Mouse (Mus musculus) urinary bladder, postnatal 14 days (tissue): ENCODE measurements at regions not wholly inside any gene's neighbourhood (a gene's known extent, or its start where the extent isn't known, plus 50 kb on each side); places are given as distances from the start of the nearest gene placed in this dataset.
"Not testable (repeated sequence)": the region's sequence is repeated elsewhere in the genome, so short reads cannot be mapped to it uniquely, and the experiment has no call there.

ENCODE experiments used
- DNase-seq: peaks from one replicate; pipeline ENCODE4 v3.0.0; 2021; ENCODE audit warnings: low spot score

DNA sequence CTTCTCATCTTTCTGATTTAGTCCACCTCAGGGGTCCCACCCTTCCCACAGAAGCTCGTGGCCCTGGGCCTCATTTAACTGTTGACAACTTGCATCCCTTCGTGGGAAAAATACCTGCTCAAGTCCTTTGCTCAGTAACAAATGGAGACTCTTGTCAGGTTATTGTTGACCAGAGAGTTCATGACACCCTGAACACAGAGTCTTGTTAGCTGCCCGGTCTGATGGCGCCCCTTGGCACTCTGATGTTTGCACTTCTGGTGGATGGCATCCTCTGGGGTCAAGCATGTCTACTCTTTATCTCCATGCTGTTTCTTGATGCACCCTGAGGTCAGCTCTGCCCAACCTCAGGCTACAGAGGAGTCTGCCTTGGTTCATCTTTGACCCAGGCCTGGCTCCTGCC lies 157.6 kb upstream of the Trpc7 start:
- no peak for DNase-seq

DNA sequence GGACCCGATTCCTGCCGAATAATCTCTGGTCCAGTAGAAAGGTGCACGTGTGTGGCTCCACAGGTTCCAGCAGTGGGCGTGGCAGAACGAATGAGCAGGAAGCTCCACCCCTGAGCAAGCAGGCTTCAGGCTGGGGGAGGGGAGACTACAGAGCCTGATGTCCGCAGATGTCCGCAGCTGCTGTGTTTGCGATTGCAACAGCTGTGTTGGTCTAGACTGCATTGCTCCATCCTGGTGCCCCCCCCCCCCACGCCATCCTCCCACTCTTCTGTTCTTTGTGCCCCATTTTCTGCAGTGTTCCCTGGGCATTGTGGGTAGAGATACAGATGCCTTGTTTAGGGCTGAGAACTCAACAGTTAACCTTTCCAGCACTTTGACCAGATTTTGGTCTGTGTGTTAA lies 150.3 kb upstream of the Trpc7 start:
- peak; percentile 7 for DNase-seq

DNA sequence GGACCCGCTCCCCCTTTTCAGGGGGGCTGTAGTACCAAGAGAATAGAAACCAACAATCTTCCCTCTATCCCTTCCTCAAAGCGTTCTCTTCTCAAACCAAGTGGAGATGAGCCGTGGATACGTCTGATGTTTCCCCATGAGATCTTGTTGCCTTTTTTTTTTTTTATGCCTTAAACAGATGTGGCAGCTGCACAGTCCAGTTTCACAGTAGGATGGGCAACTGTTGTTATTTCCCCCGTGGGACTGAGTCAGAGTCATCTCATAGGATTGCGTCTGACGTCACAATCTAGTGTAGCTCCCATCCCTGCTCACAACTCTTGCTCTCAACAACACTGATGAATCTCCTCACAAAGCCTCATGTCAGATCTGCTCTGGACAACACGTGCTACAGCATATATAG lies 148.7 kb upstream of the Trpc7 start:
- DNase-seq: no peak

DNA sequence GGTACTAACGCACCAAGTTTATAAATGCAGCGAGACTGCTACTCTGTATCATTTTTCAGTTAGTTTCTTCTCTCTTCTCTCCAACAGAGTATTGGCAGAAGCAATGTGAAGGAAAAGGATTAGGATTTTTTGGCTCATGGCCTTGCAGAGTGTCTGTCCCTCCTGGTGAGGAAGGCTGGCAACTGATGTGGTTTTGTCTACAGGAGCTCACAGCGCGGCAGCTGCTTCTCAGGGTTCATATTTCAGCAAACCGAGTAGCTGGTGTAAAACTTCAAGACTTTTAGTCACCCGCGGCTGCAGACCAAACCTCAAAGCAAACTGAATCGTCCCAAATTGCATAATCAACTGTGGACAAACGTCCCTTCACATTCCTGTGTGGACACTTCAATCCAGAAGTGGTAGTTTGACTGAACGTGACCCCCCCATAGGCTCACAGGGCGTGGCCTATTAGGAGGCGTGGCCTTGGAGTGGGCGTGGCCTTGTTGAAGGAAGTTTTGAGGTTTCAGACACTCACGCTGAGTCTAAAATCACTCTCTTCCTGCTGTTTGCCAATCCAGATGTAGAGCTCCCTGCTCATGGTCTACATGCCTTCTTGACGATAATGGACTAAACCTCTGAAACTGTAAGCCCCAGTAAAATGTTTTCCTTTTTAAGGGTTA lies 147.7 kb upstream of the Trpc7 start:
- DNase-seq: no peak

DNA sequence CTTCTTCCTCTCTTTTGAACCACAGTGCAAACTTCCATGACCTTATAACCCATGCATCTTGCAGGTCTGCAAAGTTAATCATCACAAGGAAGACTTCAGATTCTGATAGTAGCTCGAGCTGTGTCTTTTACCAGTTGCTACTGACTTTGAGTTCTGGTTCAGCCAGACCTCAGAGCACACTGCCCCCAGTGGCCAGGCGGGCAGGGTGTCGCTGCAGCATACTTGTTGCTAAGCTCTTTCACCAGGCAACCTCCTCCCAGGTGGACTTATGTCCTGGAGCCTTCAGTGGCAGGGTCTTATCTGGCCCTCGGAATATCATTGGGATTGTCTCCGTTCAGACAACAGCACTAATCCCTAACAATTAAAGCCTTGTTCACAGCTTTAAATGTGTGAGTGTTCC lies 146.7 kb upstream of the Trpc7 start:
- no peak for DNase-seq

DNA sequence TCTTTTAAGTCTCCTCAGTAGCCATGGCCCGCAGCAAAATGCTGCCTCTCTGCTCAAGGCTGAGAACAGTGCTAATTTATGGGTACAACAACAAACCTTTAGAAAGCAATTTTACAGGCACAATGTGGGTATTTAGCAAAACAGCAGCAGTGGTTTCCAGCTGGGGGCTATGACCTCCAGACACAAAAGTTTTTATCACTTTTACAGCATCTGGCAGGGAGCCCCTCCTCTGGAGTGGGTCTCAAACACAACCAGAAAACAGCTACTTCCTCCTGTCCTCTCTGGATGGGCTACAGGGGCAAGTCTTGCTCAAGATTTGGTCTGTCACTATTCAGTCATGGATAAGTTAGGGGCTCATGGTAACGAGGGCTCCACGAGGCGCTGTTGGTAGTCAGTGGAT lies 137.1 kb upstream of the Trpc7 start:
- no peak for DNase-seq

DNA sequence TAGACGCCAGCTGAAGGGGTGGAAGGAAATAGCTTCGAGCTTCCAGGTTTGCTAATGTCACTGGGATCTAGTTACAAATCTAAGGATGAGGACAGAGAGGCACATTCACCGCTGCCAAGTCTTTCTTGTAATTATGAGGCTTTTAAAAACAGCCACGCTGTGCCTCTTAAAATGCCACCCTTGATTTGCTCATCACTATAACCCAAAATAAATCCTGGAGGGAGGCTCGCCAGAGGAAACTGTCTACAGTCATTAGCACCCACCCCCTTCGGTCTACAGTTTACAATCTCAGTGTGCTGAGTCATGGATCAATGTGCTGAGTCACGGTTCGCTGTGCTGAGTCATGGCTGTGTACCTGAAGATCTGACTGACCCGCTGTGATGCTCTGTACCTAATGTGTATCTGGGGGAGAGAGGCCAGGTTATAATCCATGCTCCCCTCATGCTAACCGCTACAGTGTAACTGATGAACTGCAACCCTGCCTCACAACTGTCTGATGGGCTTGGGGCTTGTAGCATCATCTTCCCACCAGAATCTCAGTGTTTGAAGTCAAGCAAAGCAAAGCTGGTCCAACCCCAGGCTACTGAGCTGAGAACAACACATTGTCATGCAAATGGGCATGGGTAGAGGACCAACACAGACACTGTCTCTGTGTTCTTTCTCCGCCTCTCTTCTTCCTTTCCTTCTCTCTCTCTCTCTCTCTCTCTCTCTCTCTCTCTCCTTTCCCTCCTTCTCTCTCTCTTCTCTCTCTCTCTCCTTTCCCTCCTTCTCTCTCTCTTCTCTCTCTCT lies 122.0 kb upstream of the Trpc7 start:
- no peak for DNase-seq

DNA sequence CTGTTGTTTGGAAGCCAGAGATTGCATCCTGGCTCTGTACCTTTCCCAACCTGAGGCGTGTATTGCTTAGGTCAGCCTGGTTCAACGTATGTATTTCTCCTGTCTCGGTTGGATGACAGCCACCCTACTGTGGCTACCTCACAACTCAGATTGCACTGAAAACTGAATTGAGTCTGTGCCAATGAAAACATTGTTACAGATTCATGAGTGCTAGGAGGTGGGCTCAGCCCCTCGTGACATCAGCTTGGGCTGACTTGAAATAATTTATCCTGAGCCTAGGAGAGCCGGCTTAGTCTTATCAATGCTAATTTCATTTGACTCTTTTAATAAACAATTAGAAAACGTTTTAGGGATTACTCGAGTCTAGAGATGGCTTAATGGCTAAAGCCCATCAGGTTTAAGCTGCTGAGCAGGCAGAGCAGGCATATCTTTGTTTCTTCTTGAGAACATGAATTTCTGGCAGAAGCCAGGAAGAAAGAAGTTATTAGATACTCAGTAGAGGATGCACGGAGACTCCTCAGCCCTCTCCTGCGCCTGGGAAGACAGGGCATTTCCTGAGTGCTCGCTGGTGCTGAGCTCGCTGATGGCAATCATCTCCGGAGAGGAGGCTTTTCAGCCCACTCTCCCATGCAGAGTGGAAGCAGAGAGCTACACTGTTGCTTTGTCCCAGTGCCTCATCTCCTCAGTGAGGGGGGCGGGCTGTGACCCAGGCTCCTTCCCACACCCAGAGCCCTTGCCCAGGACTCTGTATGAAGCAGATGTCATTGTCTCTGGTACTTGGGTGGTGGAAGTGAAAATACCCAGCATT lies 120.9 kb upstream of the Trpc7 start:
- DNase-seq: no peak

DNA sequence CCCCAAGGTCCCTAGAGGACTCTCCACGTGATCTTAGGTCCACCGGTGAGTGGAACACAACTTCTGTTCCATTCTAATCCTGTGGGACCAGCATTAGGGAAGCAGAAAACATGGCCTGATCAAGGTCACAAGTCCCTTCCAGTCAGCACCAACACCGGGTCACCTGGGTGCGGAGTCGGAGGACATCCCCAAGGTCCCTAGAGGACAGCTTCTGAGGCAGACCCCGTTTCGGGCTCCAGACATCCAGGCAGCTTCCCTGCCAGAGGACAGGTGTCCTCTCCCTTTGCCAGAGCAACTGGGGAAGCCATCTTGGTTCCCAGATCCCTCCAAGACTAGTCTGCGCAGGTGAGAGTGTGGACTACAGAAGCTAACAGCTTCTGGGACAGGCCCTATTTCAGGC lies 111.4 kb upstream of the Trpc7 start:
- not testable (repeated sequence) for DNase-seq

DNA sequence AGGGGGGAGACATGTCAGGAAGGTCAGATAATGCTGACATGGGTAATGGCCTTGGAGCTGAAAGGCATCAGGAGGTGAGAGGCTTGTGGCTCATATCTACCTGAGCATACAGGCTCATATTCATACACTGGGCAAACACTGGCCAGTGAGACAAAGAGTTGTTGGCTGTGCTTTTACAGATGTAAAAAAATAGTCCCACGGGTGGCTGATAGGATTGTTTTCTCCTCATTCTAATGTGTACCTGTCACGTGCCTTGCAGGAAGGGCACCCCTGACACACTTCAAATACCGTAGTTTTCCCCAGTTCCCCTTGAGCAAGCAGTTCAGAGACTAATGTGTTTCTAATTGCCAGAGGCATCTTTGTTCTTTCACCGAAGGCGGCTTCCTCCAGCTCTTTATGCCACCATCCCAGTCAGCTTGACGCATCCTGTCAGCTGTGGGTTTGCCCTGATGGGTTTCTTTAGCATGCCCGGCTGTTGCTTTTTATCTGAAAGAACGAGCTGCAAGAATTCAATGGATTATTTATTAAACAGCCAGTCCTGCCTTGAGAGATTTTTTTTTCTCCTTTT lies 107.9 kb upstream of the Trpc7 start:
- DNase-seq: no peak

DNA sequence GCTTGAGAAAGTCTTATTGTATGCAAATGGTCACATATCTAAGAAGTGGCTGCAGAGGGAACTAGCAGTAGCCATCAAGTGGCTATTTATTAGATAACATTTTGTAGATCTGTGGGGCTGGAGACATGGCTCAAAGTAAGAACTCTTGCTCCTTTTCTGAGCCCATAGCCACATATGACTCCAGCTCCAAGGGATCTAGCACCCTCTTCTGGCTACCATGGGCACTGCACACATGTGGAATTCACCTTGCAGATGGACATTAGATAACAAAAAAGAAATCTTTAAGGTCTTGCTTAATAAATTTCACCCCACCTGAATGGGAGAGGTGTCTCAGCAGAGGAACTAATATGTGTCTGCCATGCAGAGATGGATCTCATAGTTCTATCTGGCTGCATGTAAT lies 96.2 kb upstream of the Trpc7 start:
- no peak for DNase-seq

DNA sequence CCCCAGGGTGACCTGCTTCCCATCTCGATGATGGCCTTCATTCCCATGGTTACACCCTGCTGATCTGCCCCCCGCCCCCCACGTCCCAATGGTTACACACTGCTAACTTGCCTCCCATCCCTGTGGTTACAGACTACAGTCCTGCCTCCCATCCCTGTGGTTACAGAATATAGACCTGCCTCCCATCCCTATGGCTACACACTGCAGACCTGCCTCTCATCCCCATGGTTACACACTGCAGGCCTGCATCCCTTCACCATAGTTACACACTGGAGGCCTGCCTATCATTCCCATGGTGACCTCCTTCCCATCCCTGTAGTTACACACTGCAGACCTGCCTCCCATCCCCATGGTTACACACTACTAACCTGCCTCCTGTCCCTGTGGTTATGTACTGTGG lies 78.3 kb upstream of the Trpc7 start:
- no peak for DNase-seq

DNA sequence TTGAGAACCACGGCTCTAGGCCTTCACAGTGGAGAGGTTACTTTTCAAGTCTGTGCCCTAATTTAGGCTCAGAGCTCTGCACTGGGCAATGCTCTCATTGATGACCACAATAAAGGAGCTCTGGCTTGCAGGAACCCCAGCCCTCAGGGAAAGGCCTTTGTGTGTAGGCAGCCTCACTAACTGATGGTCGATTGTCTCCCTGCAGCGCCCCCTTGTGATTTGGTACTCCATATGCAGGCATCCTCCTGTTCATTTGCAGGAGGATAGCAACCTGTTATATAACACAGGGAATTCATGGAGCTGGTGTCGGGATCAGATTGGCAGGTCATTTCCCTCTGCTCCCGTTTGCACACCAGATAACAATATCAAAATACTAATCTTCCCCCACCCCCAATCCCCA lies 59.6 kb upstream of the Trpc7 start:
- DNase-seq: no peak

DNA sequence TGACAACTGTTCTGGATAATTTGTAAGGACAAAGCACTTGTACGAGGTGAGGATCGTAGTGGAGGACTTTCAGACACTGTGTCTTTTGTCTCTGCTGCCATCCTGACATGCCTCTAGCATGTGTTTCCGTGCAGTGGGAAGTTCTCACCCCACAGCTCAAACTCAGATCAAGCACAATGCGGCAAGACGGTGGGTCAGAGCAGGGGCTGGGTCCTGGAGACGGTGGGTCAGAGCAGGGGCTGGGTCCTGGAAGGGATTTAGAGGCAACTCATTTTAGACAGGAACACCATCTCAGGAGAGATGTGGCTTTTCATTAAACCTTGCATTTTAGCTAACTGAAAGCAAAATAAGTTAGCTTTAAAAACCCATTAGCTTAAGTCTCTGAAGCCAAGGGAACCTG lies 52.3 kb upstream of the Trpc7 start:
- DNase-seq: no peak

DNA sequence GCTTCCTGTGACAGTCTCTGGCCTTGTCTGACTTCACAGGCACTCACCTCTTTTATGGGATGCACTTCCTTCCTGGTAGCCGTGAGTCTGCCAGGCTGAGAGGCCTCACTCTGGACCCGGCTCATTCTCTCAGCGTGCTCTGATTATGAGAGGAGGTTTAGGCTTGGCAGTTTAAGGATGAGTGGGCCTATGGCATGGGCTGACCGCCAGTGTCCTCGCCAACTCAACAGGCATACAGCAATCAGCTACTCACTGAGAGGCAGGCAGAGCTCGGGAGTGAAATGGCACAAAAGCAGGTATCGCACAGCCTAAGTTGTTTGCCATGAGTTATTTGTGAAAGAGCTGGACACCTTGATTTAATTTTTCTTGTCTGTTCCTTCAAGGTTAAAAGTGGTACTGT lies 51.5 kb upstream of the Trpc7 start:
- DNase-seq: no peak
